Mouse (Mus musculus): ENCODE measurements at regions not wholly inside any gene's neighbourhood (a gene's known extent, or its start where the extent isn't known, plus 50 kb on each side); places are given as distances from the start of the nearest gene placed in this dataset.

DNA sequence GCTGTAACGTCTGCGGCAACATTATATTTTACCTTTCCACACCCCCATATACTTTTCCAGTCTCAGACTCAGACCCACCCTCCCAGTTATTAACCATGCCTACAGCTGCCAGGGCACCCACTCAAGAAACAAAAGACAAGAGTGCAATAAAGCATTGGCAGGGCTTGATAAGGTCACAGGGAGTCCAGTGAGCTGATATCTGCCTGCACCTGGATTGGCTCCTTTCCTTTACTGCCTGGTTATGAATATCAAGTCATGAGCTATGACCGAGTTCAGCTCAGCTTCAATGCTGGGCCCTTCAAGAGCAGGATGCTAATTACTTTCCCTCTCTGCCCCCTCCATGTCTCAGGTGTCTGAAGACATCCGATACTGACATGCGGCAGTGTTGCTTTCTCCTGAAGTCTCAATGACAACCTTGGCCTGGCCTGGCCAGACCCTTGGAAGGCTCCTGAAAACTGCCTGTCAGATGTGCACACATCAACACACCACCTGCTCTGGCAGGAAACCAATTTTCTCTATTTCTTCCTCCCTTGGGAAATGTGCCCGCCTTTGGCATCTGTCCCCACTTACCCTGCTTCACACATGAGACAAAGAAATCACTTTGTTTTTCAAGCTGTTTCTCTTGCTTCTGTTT lies 286.3 kb downstream of the Pik3r1 start:
- TF ChIP-seq GATA1 (IDR thresholded peaks at IDR 0.05; ENCODE audit: low read length): no peak
- TF ChIP-seq TAL1 (IDR thresholded peaks at IDR 0.05; ENCODE audit: low read length): no peak
